Mouse (Mus musculus) kidney, postnatal 0 days (tissue): ENCODE data around the gene Dnajb5. TPM values are rescaled to one million over a fixed set of nuclear protein-coding genes. Genes with fewer than 3 reads are reported as not detected.

Experiments used
- ATAC-seq: fragments of 200-750 bp; cut with Nextera tagmentation; replicated peaks from 2 replicates; pipeline ENCODE4 v1.8.0; 2017; ENCODE audit warnings: low read depth, moderate number of reproducible peaks, moderate TSS enrichment, moderate library complexity; ENCODE audit not compliant: low FRiP score
- DNase-seq: peaks from one replicate; pipeline ENCODE4 v3.0.0-alpha.2; 2016; ENCODE audit warnings: low spot score
- H3K27ac ChIP-seq: fragments of 300-500 bp; sonication (generic); 2 replicates; pipeline ENCODE4 v1.5.1; 2014; ENCODE audit warnings: mild to moderate bottlenecking
- H3K27me3 ChIP-seq: fragments of 300-500 bp; sonication (generic); 2 replicates; pipeline ENCODE4 v1.6.1; 2014; ENCODE audit warnings: low read length, mixed read lengths; ENCODE audit not compliant: insufficient read depth
- H3K36me3 ChIP-seq: fragments of 300-500 bp; sonication (generic); 2 replicates; pipeline ENCODE4 v1.6.1; 2014; ENCODE audit warnings: low read length, mixed read lengths; ENCODE audit not compliant: insufficient read depth
- H3K4me1 ChIP-seq: fragments of 300-500 bp; sonication (generic); replicated peaks from 2 replicates; pipeline ENCODE4 v1.6.1; 2014; ENCODE audit warnings: antibody characterized with exemption, low read length, mixed read lengths; ENCODE audit not compliant: insufficient read depth
- H3K4me2 ChIP-seq: fragments of 300-500 bp; sonication (generic); 2 replicates; pipeline ENCODE4 v1.6.1; 2014; ENCODE audit warnings: mild to moderate bottlenecking, low read length, moderate library complexity, mixed read lengths
- H3K4me3 ChIP-seq: fragments of 300-500 bp; sonication (generic); replicated peaks from 2 replicates; pipeline ENCODE4 v1.5.1; 2014; ENCODE audit warnings: low read depth, low read length
- H3K9ac ChIP-seq: fragments of 300-500 bp; sonication (generic); 2 replicates; pipeline ENCODE4 v1.6.1; 2014; ENCODE audit warnings: low read depth, low read length
- H3K9me3 ChIP-seq: fragments of 300-500 bp; sonication (generic); replicated peaks from 2 replicates; pipeline ENCODE4 v1.6.1; 2016; ENCODE audit warnings: low read length, inconsistent platforms, mixed read lengths
- CTCF ChIP-seq: IDR thresholded peaks from 2 replicates; pipeline ENCODE4 v1.5.1; 2016; ENCODE audit warnings: antibody characterized with exemption, low read depth, mild to moderate bottlenecking, moderate library complexity
- whole genome bisulfite sequencing: fragments of 180-500 bp; shearing (Covaris S2); extraction: QIAGEN DNeasy Blood & Tissue Kit; methylation state at CpG from one replicate; pipeline ENCODE4 v1.1.7; 2014; 5-methylcytosine and 5-hydroxymethylcytosine counted together
- polyA plus RNA-seq: library from polyadenylated mRNA; unstranded; fragments of >200 nt; fragmentation: Nextera tagmentation; extraction: Ambion mirVana; gene quantifications from 2 replicates; pipeline ENCODE4 v1.2.1, GENCODE M21; 2015

The Dnajb5 gene
- polyA plus RNA-seq, 1 experiment from 2014 or later, result 4.6 TPM

DNA sequence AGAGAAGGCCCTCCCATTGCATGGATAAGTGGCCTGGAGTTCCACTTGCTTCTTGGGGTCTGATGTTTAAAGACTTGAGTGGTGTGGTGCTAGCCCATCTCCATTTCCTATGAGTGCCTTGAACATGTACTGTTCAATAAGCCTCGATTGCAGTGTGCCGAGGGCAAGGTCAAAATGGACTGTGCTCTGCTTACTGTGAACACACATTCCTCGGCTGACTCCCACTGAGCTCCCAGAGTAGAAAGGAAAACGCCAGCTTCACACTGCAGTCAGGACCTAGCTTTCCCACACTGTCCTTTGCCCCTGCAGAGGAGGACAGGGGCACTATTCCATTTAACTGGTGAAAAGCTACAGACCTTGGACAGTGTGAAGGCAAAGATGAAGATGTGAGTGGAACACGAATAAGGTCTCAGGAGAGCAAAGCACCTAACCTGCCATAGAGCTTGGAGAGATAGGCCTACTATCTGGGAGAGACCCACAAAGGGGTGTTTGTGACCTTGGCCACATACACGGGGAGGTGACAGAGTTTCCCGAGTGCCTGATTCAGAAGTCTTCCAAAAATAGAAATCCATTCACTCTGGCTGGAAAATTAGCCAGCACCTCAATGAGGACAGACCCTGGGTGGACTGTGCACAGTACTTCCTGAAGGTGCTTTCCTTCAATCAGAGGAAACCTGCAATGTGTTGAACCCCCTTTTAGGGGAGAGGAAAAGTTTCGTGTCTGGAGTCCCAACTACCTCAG, 17.2 kb upstream of the Dnajb5 start:
- H3K36me3 ChIP-seq, result no peaks in the 10 kb centered on the region
- H3K27ac ChIP-seq, result no peak overlapping the region
- TF ChIP-seq CTCF, result no peak
- 61% methylated on average over 8 of the region's 8 CpGs for WGBS
- H3K9ac ChIP-seq, result no peak overlapping the region
- ATAC-seq (no peak), DNase-seq (no peak)
- no peaks in the 10 kb centered on the region for H3K27me3 ChIP-seq
- H3K4me1 ChIP-seq, result no peaks in the 10 kb centered on the region
- no peak overlapping the region for H3K4me3 ChIP-seq
- no peak overlapping the region for H3K4me2 ChIP-seq
- no peaks in the 10 kb centered on the region for H3K9me3 ChIP-seq

DNA sequence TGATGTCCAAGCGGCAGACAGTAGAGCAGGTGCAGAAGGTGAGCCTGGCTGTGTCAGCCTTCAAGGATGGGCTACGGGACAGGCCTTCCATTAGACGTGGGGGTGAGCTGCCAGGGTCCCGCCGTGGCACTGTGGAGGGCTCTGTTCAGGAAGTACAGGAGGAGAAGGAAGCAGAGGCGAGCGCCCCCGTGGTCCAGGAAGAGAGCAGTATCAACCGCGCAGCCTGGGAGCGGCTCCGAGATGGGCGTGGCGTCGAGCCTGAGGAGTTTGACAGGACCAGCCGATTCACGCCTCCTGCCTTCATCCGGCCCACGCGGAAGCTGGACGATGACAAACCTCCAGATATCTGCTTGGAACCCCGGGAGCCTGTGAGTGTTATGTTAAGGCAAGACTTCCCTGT, 16.0 kb upstream of the Dnajb5 start:
- WGBS, result 6% methylated on average over 22 of the region's 22 CpGs
- Histone ChIP-seq H3K4me2 (peak overlapping the region; percentile 42), H3K4me1 (no peaks in the 10 kb centered on the region), H3K27me3 (no peaks in the 10 kb centered on the region), H3K4me3 (no peak overlapping the region), H3K9ac (no peak overlapping the region), H3K36me3 (no peaks in the 10 kb centered on the region), H3K9me3 (no peaks in the 10 kb centered on the region), H3K27ac (no peak overlapping the region)
- peak; percentile 38; the same call in 1 of the 2 replicates for TF ChIP-seq CTCF
- ATAC-seq (0 out of 2 replicates have a peak, but pooled peaks have one; percentile 33), DNase-seq (peak; percentile 71)

DNA sequence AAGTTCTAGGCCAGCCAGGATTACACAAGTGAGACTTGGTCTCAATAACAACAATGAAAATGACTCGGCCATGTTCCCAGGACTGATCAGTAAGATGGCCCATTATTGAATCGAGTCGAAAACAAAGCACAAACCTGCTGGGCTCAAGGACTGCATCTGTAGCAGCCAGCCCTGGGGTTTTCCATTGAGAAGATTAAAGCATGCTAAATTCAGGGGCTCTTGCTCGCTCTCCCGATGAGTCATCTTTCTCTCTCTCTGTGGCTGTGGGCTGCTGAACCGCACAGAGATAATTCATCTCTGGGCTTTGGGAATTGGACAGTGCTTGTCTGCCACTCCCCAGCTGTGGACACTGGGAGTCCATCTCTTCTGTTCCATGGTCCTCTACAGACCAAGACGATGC, 8.2 kb upstream of the Dnajb5 start:
- Histone ChIP-seq H3K4me2 (no peak overlapping the region), H3K27ac (no peak overlapping the region), H3K4me1 (no peaks in the 10 kb centered on the region), H3K4me3 (no peak overlapping the region), H3K9ac (no peak overlapping the region), H3K36me3 (no peaks in the 10 kb centered on the region), H3K9me3 (no peaks in the 10 kb centered on the region), H3K27me3 (no peaks in the 10 kb centered on the region)
- 83% methylated on average over 7 of the region's 7 CpGs for WGBS
- no peak for DNase-seq
- no peak for TF ChIP-seq CTCF
- ATAC-seq, result no peak

DNA sequence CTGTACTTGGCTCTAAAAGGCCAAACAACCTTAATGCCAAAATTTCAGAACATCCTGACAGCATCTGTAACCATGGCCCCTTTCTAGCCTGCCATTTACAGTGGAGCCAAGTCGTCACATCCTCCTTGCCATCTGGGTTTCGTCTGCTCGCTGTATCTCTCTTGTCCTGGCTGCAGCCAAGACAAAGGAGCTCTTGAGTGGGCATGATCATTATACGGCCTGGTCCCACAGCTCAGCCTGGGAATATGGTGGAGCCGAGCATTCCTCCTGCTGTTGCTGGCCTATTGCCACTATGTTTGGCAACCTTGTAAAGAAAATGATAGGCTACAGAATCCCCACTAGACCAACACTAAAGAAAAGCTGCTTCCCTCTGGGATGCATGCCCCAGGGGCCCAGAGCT, 6.3 kb upstream of the Dnajb5 start:
- Histone ChIP-seq H3K4me2 (no peak overlapping the region), H3K4me1 (no peaks in the 10 kb centered on the region), H3K36me3 (no peaks in the 10 kb centered on the region), H3K4me3 (no peak overlapping the region), H3K27ac (no peak overlapping the region), H3K9ac (no peak overlapping the region), H3K27me3 (no peaks in the 10 kb centered on the region; the same call in 1 of the 2 replicates), H3K9me3 (no peaks in the 10 kb centered on the region)
- ATAC-seq (no peak), DNase-seq (no peak)
- 77% methylated on average over 5 of the region's 5 CpGs for WGBS
- no peak for TF ChIP-seq CTCF

DNA sequence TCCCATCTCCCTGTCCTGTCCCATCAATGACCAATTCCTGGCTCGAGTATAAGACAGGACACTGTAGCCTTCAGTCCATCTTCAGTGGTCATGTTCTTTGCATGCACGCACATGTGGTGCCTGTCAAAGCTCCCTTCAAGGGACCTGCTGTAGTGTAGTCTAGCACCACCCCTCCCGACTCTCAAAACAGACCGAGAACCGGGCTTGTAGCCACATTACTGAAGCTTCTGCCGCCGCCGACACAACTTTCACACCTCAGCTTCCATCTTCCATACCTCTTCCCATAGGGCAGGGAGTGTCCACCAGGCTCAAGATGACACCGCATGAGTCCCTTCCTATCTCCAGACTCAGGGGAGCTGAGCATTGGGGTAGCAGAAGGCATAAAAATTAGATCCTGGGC, 5.4 kb upstream of the Dnajb5 start:
- Histone ChIP-seq H3K4me2 (no peak overlapping the region), H3K27me3 (no peaks in the 10 kb centered on the region; the same call in 1 of the 2 replicates), H3K4me1 (peaks cover 3% of the 10 kb centered on the region; the same call in 1 of the 2 replicates), H3K9me3 (no peaks in the 10 kb centered on the region), H3K27ac (no peak overlapping the region), H3K36me3 (no peaks in the 10 kb centered on the region), H3K4me3 (no peak overlapping the region), H3K9ac (no peak overlapping the region)
- WGBS, result 89% methylated on average over 9 of the region's 9 CpGs
- TF ChIP-seq CTCF, result no peak
- no peak for DNase-seq
- no peak for ATAC-seq

DNA sequence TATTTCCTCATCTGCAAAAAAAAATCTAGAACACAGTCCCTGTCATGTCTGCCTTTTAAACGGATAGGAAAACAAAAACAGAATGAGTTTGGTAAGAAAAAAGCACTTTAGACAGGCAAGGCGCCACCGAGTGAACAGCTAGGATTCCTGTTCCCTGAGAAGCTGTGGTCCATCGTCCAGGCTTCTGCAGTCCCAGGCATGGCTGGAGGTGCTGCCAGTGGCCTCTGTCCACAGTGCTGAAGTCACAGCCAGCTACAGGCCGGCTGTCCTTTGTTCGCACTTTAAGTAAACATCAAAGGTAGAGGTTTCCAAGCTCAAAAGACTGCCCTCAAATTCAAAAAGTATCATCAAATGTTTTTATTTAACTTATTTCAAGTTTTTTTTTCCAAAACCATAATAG, 4.6 kb upstream of the Dnajb5 start:
- DNase-seq (peak; percentile 81), ATAC-seq (no peak)
- no peaks in the 10 kb centered on the region for H3K36me3 ChIP-seq
- H3K27me3 ChIP-seq, result no peaks in the 10 kb centered on the region; the same call in 1 of the 2 replicates
- TF ChIP-seq CTCF, result no peak
- H3K4me3 ChIP-seq, result no peak overlapping the region
- 5% methylated on average over 6 of the region's 6 CpGs for WGBS
- peaks cover 4% of the 10 kb centered on the region; the same call in 1 of the 2 replicates for H3K4me1 ChIP-seq
- no peak overlapping the region for H3K27ac ChIP-seq
- H3K4me2 ChIP-seq, result no peak overlapping the region
- no peaks in the 10 kb centered on the region for H3K9me3 ChIP-seq
- no peak overlapping the region for H3K9ac ChIP-seq
